Mouse (Mus musculus): ENCODE measurements at regions not wholly inside any gene's neighbourhood (a gene's known extent, or its start where the extent isn't known, plus 50 kb on each side); places are given as distances from the start of the nearest gene placed in this dataset.
A peak's percentile ranks its signal among the peaks of the same experiment; 100 is the strongest.

GRCm38 (mm10) chr1:61377070-61377469 is 261.6 kb upstream of the Pard3b start:
- Histone ChIP-seq H3K4me1 (peaks cover 3% of the 10 kb centered on the region; the same call in 1 of the 2 replicates), H3K27ac (no peak overlapping the region; the same call in 1 of the 2 replicates), H3K9ac (no peak overlapping the region), H3K27me3 (replicated peaks) (no peaks in the 10 kb centered on the region), H3K36me3 (replicated peaks) (no peaks in the 10 kb centered on the region), H3K9me3 (no peaks in the 10 kb centered on the region), H3K4me3 (no peak overlapping the region), H3K4me2 (no peak overlapping the region; the same call in 1 of the 2 replicates)
- WGBS: under 1% methylated on average over 7 of the region's 7 CpGs
- ATAC-seq (replicated peaks): peak; percentile 57; the same call in 1 of the 2 replicates

DNA sequence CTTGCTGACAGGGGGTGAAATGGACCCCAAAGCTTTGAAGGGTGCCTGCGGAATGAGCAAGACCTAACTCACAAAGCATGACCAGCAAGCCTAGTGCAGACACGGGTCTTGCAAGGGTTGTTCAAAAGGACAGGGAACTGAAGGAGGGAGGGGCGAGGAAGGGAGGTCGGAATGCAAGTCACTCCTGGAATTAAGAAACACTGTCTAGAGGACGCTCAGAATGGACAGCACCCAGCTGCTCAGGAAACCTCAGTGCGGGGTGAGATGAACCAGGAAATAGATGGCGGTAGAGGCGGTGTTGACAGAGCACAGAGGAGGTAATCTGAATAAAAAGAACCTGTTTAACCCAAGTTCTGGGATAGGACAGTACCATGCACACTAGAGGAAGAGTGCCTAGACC is 260.4 kb upstream of the Pard3b start:
- Histone ChIP-seq H3K9ac (no peak overlapping the region), H3K4me2 (no peak overlapping the region)
- ATAC-seq (replicated peaks): no peak

GRCm38 (mm10) chr1:61379771-61380517 is 258.7 kb upstream of the Pard3b start:
- peaks cover 3% of the 10 kb centered on the region; the same call in 1 of the 2 replicates for H3K4me1 ChIP-seq
- ATAC-seq (replicated peaks): peak; percentile 33; the same call in 1 of the 2 replicates
- no peaks in the 10 kb centered on the region for H3K27me3 ChIP-seq (replicated peaks)
- H3K4me3 ChIP-seq: no peak overlapping the region
- no peaks in the 10 kb centered on the region for H3K9me3 ChIP-seq
- H3K4me2 ChIP-seq: no peak overlapping the region
- 55% methylated on average over 21 of the region's 21 CpGs for WGBS
- no peaks in the 10 kb centered on the region for H3K36me3 ChIP-seq (replicated peaks)
- H3K9ac ChIP-seq: no peak overlapping the region
- H3K27ac ChIP-seq: no peak overlapping the region

More for the DNA sequence above, 260.4 kb upstream of the Pard3b start:
- Histone ChIP-seq H3K27ac (no peak overlapping the region), H3K9me3 (no peaks in the 10 kb centered on the region), H3K4me3 (no peak overlapping the region), H3K36me3 (replicated peaks) (no peaks in the 10 kb centered on the region), H3K4me1 (peaks cover 3% of the 10 kb centered on the region; the same call in 1 of the 2 replicates), H3K27me3 (replicated peaks) (no peaks in the 10 kb centered on the region)
- WGBS: 66% methylated on average over 8 of the region's 8 CpGs

GRCm38 (mm10) chr1:61387587-61387986 is 251.0 kb upstream of the Pard3b start:
- ATAC-seq (replicated peaks): no peak
- Histone ChIP-seq H3K4me1 (no peaks in the 10 kb centered on the region), H3K27me3 (replicated peaks) (no peaks in the 10 kb centered on the region), H3K36me3 (replicated peaks) (no peaks in the 10 kb centered on the region), H3K9me3 (no peaks in the 10 kb centered on the region), H3K4me3 (no peak overlapping the region), H3K4me2 (no peak overlapping the region), H3K27ac (no peak overlapping the region), H3K9ac (no peak overlapping the region)
- 54% methylated on average over 4 of the region's 4 CpGs for WGBS

DNA sequence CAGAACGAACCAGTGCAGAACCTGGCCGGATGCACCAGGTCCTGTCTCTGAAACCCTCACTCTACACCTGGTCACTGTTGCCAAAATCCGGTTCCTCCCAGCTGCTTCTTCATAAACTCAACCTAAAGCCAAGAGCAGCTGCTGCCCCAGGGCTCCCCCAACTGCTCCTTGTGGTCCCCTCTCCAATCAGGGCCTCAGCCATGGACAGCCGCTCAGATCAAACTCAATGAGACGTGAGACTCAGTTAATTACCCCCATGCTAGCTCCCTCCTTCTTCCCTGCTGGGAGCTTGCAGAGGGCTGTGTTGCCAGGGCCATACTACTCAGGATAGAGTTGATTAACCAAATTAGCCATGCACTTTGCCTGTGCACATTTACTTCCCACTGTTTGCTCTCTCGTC is 240.8 kb upstream of the Pard3b start:
- H3K36me3 ChIP-seq (replicated peaks): no peaks in the 10 kb centered on the region
- ATAC-seq (replicated peaks): no peak
- no peak overlapping the region for H3K4me2 ChIP-seq
- H3K27ac ChIP-seq: no peak overlapping the region
- no peaks in the 10 kb centered on the region for H3K4me1 ChIP-seq
- 46% methylated on average over 6 of the region's 6 CpGs for WGBS
- no peak overlapping the region for H3K9ac ChIP-seq
- no peaks in the 10 kb centered on the region for H3K27me3 ChIP-seq (replicated peaks)
- H3K4me3 ChIP-seq: no peak overlapping the region
- H3K9me3 ChIP-seq: no peaks in the 10 kb centered on the region

DNA sequence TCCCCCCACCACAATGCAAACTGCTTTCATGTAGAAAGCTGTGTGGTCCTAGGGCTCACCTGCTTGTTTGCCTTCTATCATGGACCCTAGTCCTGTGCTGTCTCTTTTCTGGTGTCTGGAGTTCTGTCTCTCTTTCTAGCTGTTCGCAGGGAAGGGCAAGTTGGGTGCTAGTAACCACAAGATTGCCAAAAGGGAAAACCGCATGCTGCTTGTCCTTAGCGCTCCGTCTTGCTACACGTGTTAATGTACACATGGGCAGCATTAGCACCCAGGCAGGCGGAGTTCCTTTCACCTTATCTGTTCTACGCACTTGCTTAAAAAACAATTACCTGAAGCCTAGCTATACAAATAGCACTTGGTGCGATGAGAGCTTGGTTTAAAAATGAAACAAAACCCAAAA is 236.3 kb upstream of the Pard3b start:
- Histone ChIP-seq H3K4me2 (no peak overlapping the region), H3K4me3 (no peak overlapping the region)

DNA sequence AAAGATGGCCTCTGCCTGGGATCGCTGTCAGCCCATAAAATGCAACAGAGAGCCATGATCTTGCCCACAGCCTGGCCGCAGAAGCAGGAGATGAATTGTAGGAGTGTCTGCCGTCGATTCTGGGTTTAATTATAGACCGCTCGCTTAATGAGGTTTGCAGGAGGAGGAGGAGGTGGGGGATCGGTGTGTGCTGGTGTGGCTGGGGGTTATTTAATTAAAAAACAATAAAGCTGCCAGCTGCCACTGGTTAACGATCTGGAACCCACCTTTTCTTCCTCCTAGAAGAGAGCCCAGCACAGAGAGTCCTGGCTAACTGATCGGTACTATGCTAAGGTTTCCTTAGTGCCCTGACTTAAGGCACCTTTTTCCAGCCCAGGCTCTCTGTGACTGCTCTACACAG is 231.4 kb upstream of the Pard3b start:
- Histone ChIP-seq H3K27me3 (replicated peaks) (no peaks in the 10 kb centered on the region), H3K36me3 (replicated peaks) (no peaks in the 10 kb centered on the region), H3K4me1 (no peaks in the 10 kb centered on the region), H3K4me3 (no peak overlapping the region), H3K9me3 (no peaks in the 10 kb centered on the region), H3K27ac (no peak overlapping the region), H3K4me2 (no peak overlapping the region), H3K9ac (no peak overlapping the region)
- no peak for ATAC-seq (replicated peaks)
- 38% methylated on average over 9 of the region's 9 CpGs for WGBS

More for the DNA sequence above, 236.3 kb upstream of the Pard3b start:
- no peaks in the 10 kb centered on the region for H3K36me3 ChIP-seq (replicated peaks)
- WGBS: 71% methylated on average over 8 of the region's 8 CpGs
- ATAC-seq (replicated peaks): no peak
- no peak overlapping the region for H3K27ac ChIP-seq
- H3K4me1 ChIP-seq: no peaks in the 10 kb centered on the region
- H3K27me3 ChIP-seq (replicated peaks): no peaks in the 10 kb centered on the region
- H3K9me3 ChIP-seq: no peaks in the 10 kb centered on the region
- no peak overlapping the region for H3K9ac ChIP-seq

DNA sequence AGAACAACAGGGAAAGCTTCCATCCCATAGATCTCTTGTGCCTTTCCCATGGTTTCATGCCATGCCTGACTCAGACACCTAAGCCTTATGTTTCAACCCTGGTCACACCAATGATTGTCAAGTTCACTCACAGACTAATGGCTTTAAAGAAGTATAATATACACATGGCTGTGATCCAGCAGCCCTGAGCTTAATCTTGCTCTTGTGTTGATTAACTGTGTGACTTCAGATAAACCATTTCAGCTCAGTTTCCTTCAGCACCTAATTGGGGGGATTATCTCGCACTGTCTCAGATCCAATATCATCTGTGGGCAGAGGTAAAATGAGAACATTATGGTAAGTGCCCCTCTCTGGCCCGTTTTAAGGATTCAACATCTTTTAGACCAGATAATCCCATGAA is 223.9 kb upstream of the Pard3b start:
- H3K27me3 ChIP-seq (replicated peaks): no peaks in the 10 kb centered on the region
- WGBS: 49% methylated on average over 2 of the region's 2 CpGs
- H3K4me1 ChIP-seq: peaks cover 17% of the 10 kb centered on the region
- H3K4me3 ChIP-seq: no peak overlapping the region
- H3K36me3 ChIP-seq (replicated peaks): no peaks in the 10 kb centered on the region
- 0 out of 2 replicates have a peak, but pooled peaks have one; percentile 14 for ATAC-seq (replicated peaks)
- no peaks in the 10 kb centered on the region for H3K9me3 ChIP-seq
- no peak overlapping the region for H3K9ac ChIP-seq
- no peak overlapping the region for H3K27ac ChIP-seq
- no peak overlapping the region for H3K4me2 ChIP-seq

DNA sequence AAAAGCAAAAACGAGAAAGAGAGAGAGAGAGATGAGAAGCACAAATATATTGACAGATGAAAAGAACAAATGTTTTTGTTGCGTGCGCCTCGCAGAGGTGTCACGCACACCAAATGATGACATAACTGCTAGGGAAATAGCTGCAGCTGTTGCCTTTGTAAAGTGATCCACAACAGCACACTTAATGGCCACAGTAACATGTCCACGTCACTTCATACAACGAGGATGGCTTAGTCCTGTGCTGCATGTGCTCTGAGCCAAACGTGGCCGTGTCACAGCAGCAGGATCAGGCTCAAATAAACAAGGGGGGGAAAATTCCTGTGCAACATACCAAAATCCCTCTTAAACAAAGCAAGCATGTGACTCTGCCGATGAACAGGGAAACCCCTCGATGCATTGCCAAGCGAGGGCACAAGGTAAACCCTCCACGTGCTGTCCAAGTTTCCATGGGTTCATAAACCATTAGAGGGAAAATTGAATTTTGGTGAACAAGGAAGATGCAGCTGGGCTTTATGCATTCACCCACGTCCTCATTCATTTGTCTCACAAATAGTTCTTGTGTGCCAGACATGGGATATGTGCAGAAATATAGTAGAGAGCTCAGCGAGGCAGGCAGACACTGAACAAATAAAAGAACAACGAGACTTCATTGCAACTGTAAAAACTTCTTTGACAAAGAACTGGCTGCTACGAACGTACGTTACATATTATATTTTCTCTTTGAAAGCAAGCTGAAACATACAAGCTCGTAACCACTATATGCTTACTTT is 223.0 kb upstream of the Pard3b start:
- ATAC-seq (replicated peaks): no peak
- WGBS: 59% methylated on average over 20 of the region's 20 CpGs
- H3K27me3 ChIP-seq (replicated peaks): no peaks in the 10 kb centered on the region
- no peak overlapping the region for H3K4me3 ChIP-seq
- no peaks in the 10 kb centered on the region for H3K36me3 ChIP-seq (replicated peaks)
- H3K9ac ChIP-seq: no peak overlapping the region
- no peaks in the 10 kb centered on the region for H3K9me3 ChIP-seq
- peaks cover 21% of the 10 kb centered on the region for H3K4me1 ChIP-seq
- H3K4me2 ChIP-seq: no peak overlapping the region
- no peak overlapping the region for H3K27ac ChIP-seq

GRCm38 (mm10) chr1:61418396-61418795 is 220.2 kb upstream of the Pard3b start:
- no peaks in the 10 kb centered on the region for H3K27me3 ChIP-seq (replicated peaks)
- H3K36me3 ChIP-seq (replicated peaks): no peaks in the 10 kb centered on the region
- peak overlapping the region; percentile 62 for H3K27ac ChIP-seq
- 49% methylated on average over 5 of the region's 5 CpGs for WGBS
- H3K9ac ChIP-seq: no peak overlapping the region
- no peaks in the 10 kb centered on the region for H3K9me3 ChIP-seq
- no peak overlapping the region for H3K4me2 ChIP-seq
- peaks cover 21% of the 10 kb centered on the region for H3K4me1 ChIP-seq
- no peak overlapping the region for H3K4me3 ChIP-seq
- no peak for ATAC-seq (replicated peaks)

GRCm38 (mm10) chr1:61419839-61420238 is 218.8 kb upstream of the Pard3b start:
- no peak overlapping the region for H3K4me2 ChIP-seq
- no peak overlapping the region for H3K27ac ChIP-seq
- 28% methylated on average over 6 of the region's 6 CpGs for WGBS
- H3K9me3 ChIP-seq: no peaks in the 10 kb centered on the region
- peaks cover 21% of the 10 kb centered on the region for H3K4me1 ChIP-seq
- no peak for ATAC-seq (replicated peaks)
- H3K27me3 ChIP-seq (replicated peaks): no peaks in the 10 kb centered on the region
- no peaks in the 10 kb centered on the region for H3K36me3 ChIP-seq (replicated peaks)
- no peak overlapping the region for H3K4me3 ChIP-seq
- H3K9ac ChIP-seq: no peak overlapping the region

- Histone ChIP-seq H3K4me3 (no peak overlapping the region), H3K36me3 (replicated peaks) (no peaks in the 10 kb centered on the region), H3K4me2 (no peak overlapping the region), H3K27ac (no peak overlapping the region), H3K4me1 (peaks cover 8% of the 10 kb centered on the region), H3K9ac (no peak overlapping the region), H3K27me3 (replicated peaks) (no peaks in the 10 kb centered on the region), H3K9me3 (no peaks in the 10 kb centered on the region)
- no peak for ATAC-seq (replicated peaks)
These were observed 215.4 kb upstream of the Pard3b start for GRCm38 (mm10) chr1:61423253-61423652.

Data from midbrain, embryonic 15.5 days (tissue).